Mouse (Mus musculus): Measurements from ENCODE around the gene Wdr91. TPM values are rescaled to one million over a fixed set of nuclear protein-coding genes. Genes with fewer than 3 reads are reported as not detected.

Wdr91 gene
- polyA plus RNA-seq, 1 experiment from 2014 or later, result 12.9 TPM

DNA sequence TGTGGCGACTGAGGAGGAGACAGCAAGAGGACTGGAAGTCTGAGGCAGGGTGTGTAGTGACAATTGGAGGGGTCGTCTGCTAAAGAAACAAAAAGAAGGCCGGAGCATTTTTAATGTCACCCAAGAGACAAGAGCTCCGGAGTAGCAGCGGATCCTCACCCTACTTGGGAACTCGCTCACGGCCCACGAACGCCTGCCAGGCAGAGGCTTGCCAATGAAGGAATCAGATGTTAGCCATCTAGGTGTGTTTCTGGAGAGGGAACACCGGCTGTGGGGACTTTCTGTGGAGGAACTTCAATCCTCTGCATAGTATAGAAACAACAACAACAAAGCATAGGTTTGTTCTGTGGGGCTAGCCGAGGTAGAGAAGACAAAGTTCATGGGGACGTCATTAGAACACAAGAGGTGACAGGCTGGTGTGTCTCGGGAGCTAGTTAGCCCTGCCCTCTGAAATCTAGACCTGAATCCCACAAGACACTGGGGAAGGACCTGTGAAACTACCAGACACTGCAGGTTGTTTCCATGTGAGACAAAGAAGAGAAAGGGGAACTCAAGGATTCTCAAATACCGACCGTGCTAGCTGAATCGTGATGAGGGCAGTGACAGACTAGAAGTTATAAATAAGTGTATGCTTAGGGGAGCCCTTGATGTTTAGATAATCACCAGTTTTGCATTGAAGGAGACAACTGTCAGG, 43.2 kb downstream of the Wdr91 start:
- no peak for DNase-seq (ENCODE audit: low spot score)
- Histone ChIP-seq H3K4me1 (replicated peaks; ENCODE audit: control insufficient read depth, insufficient read depth, low read length) (no peaks in the 10 kb centered on the region), H3K4me2 (ENCODE audit: low read depth, low read length, severe bottlenecking) (no peak overlapping the region), H3K4me3 (ENCODE audit: low read depth, low read length) (no peak overlapping the region), H3K9ac (ENCODE audit: low read length) (no peak overlapping the region), H3K27ac (ENCODE audit: low read depth, low read length) (no peak overlapping the region), H3K27me3 (ENCODE audit: control insufficient read depth, insufficient read depth, low read length) (no peaks in the 10 kb centered on the region), H3K36me3 (ENCODE audit: control insufficient read depth, insufficient read depth, low read length) (no peaks in the 10 kb centered on the region), H3K9me3 (ENCODE audit: control insufficient read depth, low read length) (no peaks in the 10 kb centered on the region)
- WGBS, result 83% methylated on average over 16 of the region's 16 CpGs
- ATAC-seq (replicated peaks; ENCODE audit: low FRiP score), result no peak

DNA sequence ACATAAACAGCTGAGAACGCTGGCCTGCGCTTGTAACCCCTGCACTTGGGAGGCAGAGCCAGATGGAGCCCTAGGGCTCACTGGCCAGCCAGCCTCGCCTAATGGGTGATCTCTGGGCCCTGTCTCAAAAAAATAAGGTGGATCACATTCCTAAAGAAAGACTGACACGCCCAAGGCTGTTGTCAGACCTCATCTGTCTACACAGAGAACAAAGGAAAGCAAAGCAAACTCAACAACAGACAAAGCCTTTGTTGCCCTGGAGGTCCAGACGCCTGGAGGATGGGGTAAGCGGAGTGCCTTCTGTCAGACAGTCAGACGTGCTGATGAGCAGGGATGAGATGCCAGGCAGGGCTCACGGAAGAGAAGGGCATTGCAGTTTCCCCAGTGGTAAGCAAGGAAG, 43.9 kb downstream of the Wdr91 start:
- no peak overlapping the region for H3K9ac ChIP-seq (ENCODE audit: low read length)
- DNase-seq (ENCODE audit: low spot score), result no peak
- H3K27ac ChIP-seq (ENCODE audit: low read depth, low read length), result no peak overlapping the region
- no peaks in the 10 kb centered on the region for H3K36me3 ChIP-seq (ENCODE audit: control insufficient read depth, insufficient read depth, low read length)
- H3K4me3 ChIP-seq (ENCODE audit: low read depth, low read length), result no peak overlapping the region
- no peaks in the 10 kb centered on the region for H3K27me3 ChIP-seq (ENCODE audit: control insufficient read depth, insufficient read depth, low read length)
- no peaks in the 10 kb centered on the region for H3K9me3 ChIP-seq (ENCODE audit: control insufficient read depth, low read length)
- no peak for ATAC-seq (replicated peaks; ENCODE audit: low FRiP score)
- no peak overlapping the region for H3K4me2 ChIP-seq (ENCODE audit: low read depth, low read length, severe bottlenecking)
- 54% methylated on average over 8 of the region's 8 CpGs for WGBS
- H3K4me1 ChIP-seq (replicated peaks; ENCODE audit: control insufficient read depth, insufficient read depth, low read length), result no peaks in the 10 kb centered on the region

DNA sequence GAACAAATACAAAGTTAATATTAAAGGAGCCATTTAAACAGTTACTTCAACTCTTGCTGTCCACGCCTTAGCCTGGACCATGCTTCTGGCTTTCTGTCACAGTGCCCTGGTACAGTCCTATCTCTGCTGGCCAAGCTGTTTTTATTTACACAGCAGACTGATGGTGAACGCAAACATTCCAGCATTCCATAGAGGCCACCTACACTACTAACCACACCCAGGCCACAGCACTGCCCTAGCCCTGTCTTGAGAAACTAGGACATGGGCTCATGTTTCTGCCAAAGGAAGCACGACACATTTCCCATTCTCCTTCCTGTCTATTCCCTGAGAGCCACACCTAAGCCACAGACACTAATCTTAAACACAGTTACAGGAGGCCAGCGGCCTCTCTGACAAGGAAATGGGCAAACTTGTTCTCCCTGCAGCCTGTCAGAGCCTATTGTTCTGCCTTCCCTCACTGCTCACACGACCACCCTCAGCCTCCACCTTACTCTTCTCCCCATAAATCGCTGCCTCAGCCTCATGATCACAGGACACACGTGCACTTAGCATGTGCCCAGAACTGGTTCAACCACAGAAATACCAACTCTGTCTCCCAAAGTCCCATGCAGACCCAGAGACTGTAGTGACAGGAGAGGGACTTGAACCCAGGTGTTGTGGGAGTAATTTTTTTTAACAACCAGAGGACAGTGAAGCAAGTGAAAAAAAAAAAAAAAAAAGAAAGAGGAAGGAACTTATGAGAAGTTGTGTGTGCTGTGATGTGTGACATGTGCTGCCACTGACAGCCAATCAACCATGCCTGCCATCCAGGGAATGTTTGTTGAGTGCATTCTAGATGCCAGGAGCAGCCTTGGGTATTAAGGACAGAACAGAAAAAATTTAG, 44.7 kb downstream of the Wdr91 start:
- no peak overlapping the region for H3K4me3 ChIP-seq (ENCODE audit: low read depth, low read length)
- H3K27me3 ChIP-seq (ENCODE audit: control insufficient read depth, insufficient read depth, low read length), result no peaks in the 10 kb centered on the region
- DNase-seq (ENCODE audit: low spot score) (no peak), ATAC-seq (replicated peaks; ENCODE audit: low FRiP score) (no peak)
- no peaks in the 10 kb centered on the region for H3K36me3 ChIP-seq (ENCODE audit: control insufficient read depth, insufficient read depth, low read length)
- H3K4me2 ChIP-seq (ENCODE audit: low read depth, low read length, severe bottlenecking), result no peak overlapping the region
- WGBS, result 74% methylated on average over 7 of the region's 7 CpGs
- H3K27ac ChIP-seq (ENCODE audit: low read depth, low read length), result no peak overlapping the region
- H3K9ac ChIP-seq (ENCODE audit: low read length), result no peak overlapping the region
- no peaks in the 10 kb centered on the region for H3K4me1 ChIP-seq (replicated peaks; ENCODE audit: control insufficient read depth, insufficient read depth, low read length)
- H3K9me3 ChIP-seq (ENCODE audit: control insufficient read depth, low read length), result no peaks in the 10 kb centered on the region

DNA sequence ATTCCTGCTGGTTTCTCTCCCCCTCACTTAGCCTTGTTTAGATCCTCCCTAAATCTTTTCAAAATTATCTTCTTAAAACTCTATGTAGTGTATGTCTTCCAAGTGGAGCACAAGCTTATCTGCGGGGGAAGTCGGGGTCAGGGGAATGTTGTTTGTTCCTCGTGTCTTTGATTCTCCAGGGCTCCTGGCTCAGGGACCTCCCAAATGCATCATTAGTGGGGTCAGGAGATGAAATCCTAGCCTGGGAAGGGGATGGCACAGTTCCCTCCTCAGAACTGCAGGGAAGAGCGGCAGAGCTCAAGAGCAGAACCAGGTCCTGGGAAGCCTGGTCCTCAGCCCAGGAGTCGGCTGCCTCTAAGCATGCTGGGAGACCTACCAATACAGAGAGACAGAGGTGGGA, 45.5 kb downstream of the Wdr91 start:
- no peak overlapping the region for H3K4me3 ChIP-seq (ENCODE audit: low read depth, low read length)
- no peaks in the 10 kb centered on the region for H3K27me3 ChIP-seq (ENCODE audit: control insufficient read depth, insufficient read depth, low read length)
- no peaks in the 10 kb centered on the region for H3K36me3 ChIP-seq (ENCODE audit: control insufficient read depth, insufficient read depth, low read length)
- no peak overlapping the region for H3K9ac ChIP-seq (ENCODE audit: low read length)
- H3K27ac ChIP-seq (ENCODE audit: low read depth, low read length), result no peak overlapping the region
- DNase-seq (ENCODE audit: low spot score) (no peak), ATAC-seq (replicated peaks; ENCODE audit: low FRiP score) (no peak)
- 73% methylated on average over 5 of the region's 5 CpGs for WGBS
- H3K4me1 ChIP-seq (replicated peaks; ENCODE audit: control insufficient read depth, insufficient read depth, low read length), result no peaks in the 10 kb centered on the region
- no peak overlapping the region for H3K4me2 ChIP-seq (ENCODE audit: low read depth, low read length, severe bottlenecking)
- no peaks in the 10 kb centered on the region for H3K9me3 ChIP-seq (ENCODE audit: control insufficient read depth, low read length)

DNA sequence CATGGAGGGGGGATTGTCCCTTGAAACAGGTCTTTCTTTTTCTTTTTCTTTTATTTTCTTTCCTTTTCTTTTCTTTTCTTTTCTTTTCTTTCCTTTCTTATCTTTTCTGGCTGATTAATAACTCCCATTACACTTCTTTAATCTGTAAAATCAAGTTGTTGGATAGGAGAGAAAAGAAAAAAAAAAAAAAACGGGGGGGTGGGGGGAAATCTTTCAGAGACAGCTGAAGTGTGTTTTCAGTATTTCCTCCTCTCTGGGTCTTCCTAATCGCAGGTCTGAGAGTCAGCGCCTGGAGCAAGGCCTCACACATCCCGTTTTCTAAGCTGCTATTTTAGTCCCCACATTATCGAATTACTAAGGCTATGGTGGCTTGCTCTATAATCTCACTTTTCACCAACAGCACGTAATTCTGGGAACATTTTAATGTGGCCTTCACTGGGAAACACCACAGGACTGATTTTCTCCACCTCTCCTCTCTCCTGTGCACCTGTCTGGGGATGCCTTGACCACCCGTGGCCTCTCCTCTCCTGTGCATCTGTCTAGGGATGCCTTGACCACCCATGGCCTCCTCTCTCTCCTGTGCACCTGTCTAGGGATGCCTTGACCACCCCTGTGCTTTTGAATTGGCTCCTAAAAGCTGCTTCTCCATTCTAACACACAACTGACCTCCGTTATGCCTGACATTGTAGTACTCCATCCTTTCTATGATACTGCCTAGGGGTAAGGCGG, 46.7 kb downstream of the Wdr91 start:
- ATAC-seq (replicated peaks; ENCODE audit: low FRiP score) (no peak), DNase-seq (ENCODE audit: low spot score) (no peak)
- Histone ChIP-seq H3K4me1 (replicated peaks; ENCODE audit: control insufficient read depth, insufficient read depth, low read length) (no peaks in the 10 kb centered on the region), H3K9ac (ENCODE audit: low read length) (no peak overlapping the region), H3K27me3 (ENCODE audit: control insufficient read depth, insufficient read depth, low read length) (no peaks in the 10 kb centered on the region), H3K27ac (ENCODE audit: low read depth, low read length) (no peak overlapping the region), H3K9me3 (ENCODE audit: control insufficient read depth, low read length) (no peaks in the 10 kb centered on the region), H3K4me2 (ENCODE audit: low read depth, low read length, severe bottlenecking) (no peak overlapping the region), H3K4me3 (ENCODE audit: low read depth, low read length) (no peak overlapping the region), H3K36me3 (ENCODE audit: control insufficient read depth, insufficient read depth, low read length) (no peaks in the 10 kb centered on the region)
- 70% methylated on average over 9 of the region's 9 CpGs for WGBS

DNA sequence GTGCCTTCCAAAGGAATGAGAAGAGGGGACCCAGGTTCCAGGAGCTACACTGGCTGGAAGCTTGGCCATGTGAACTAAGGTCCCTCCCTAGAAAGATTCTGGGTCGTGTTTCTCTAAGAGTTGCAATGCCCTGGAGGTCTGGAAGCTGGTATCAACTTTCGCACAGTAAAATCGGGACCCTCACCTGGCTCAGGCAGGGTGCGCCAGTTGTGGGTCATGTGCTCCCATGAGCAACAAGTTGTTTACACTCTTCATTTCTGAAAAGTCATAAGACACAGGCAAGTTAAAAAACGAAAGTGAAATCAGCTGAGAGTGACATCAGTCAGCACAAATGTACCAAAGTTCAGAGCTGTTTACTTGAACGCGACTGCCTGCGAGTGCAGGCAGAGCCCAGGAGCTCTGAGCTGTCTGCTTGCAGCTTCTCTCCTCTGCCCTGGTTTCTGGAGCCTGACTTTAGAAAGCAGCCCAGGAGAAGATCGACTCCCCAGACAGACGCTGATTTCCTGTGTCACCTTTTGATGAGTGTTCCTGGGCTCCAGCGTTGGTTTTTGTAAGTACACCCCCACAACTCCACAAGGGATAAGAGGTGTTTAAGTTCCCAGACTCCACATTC, 47.8 kb downstream of the Wdr91 start, which contains the start of gene Tmem140:
Gene Tmem140, plus strand, starts transcription at position 356 of the 613 bp plus-strand sequence.
- Histone ChIP-seq H3K9ac (ENCODE audit: low read length) (no peak within 1 kb of the TSS), H3K36me3 (ENCODE audit: control insufficient read depth, insufficient read depth, low read length) (no peaks in the 10 kb centered on the region), H3K4me2 (ENCODE audit: low read depth, low read length, severe bottlenecking) (no peak within 1 kb of the TSS), H3K4me3 (ENCODE audit: low read depth, low read length) (no peak within 1 kb of the TSS), H3K9me3 (ENCODE audit: control insufficient read depth, low read length) (no peaks in the 10 kb centered on the region), H3K4me1 (replicated peaks; ENCODE audit: control insufficient read depth, insufficient read depth, low read length) (no peaks in the 10 kb centered on the region), H3K27ac (ENCODE audit: low read depth, low read length) (no peak within 1 kb of the TSS), H3K27me3 (ENCODE audit: control insufficient read depth, insufficient read depth, low read length) (no peaks in the 10 kb centered on the region)
- ATAC-seq (replicated peaks; ENCODE audit: low FRiP score), result no peak
- no peak for DNase-seq (ENCODE audit: low spot score)
- 63% methylated on average over 11 of the region's 11 CpGs for WGBS

DNA sequence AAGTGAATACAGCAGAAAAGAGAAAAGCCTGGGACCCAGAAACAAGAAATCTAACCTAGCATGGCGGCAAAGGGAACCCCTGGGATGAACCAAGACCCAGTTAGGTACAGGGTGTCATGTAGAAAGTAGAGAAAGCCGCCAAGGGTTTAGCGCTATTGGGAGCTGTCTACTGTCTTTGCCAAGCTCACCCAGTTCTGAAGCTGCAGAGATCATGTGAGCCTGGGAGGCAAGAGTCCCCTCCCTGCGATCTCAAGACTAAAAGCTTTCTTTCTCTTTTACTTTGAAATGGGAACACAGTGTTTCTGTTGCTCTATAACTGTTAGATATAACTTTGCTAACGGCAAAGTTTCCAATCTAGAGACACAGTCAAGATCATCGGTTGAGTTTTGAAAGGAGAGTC, 48.3 kb downstream of the Wdr91 start:
- no peak overlapping the region for H3K27ac ChIP-seq (ENCODE audit: low read depth, low read length)
- no peak for ATAC-seq (replicated peaks; ENCODE audit: low FRiP score)
- 93% methylated on average over 6 of the region's 6 CpGs for WGBS

DNA sequence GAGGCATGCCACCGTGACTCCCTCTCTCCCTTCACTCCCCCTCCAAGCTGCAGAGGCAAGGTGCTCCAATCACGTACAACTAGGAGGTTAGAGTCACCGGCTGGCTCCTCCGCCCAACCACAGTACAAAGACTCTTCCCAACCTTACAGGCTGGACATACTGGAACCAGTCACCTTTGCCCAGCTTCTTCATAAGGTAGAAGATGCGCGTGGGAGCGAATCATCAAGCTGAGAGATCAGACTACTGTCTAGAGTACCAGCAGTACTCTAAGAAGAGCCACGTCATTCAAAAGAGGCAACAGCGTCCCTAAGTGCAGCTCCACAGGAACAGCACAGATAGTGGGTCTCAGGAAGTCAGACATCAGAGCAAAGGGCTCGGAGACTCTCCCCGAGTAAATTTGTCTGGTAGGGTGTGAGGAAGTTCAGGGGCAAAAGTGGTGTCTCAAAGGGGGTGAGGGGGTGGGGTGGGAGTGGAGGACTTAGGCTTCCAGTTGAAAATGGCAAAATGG, 49.1 kb downstream of the Wdr91 start:
- no peak overlapping the region for H3K27ac ChIP-seq (ENCODE audit: low read depth, low read length)
- WGBS, result 90% methylated on average over 11 of the region's 11 CpGs

More for the DNA sequence above, 48.3 kb downstream of the Wdr91 start:
- H3K4me1 ChIP-seq (replicated peaks; ENCODE audit: control insufficient read depth, insufficient read depth, low read length), result no peaks in the 10 kb centered on the region
- no peak for DNase-seq (ENCODE audit: low spot score)
- H3K9me3 ChIP-seq (ENCODE audit: control insufficient read depth, low read length), result no peaks in the 10 kb centered on the region
- H3K27me3 ChIP-seq (ENCODE audit: control insufficient read depth, insufficient read depth, low read length), result no peaks in the 10 kb centered on the region
- no peak overlapping the region for H3K4me2 ChIP-seq (ENCODE audit: low read depth, low read length, severe bottlenecking)
- no peak overlapping the region for H3K4me3 ChIP-seq (ENCODE audit: low read depth, low read length)
- no peaks in the 10 kb centered on the region for H3K36me3 ChIP-seq (ENCODE audit: control insufficient read depth, insufficient read depth, low read length)
- H3K9ac ChIP-seq (ENCODE audit: low read length), result no peak overlapping the region

More for the DNA sequence above, 49.1 kb downstream of the Wdr91 start:
- Histone ChIP-seq H3K36me3 (ENCODE audit: control insufficient read depth, insufficient read depth, low read length) (no peaks in the 10 kb centered on the region), H3K9me3 (ENCODE audit: control insufficient read depth, low read length) (no peaks in the 10 kb centered on the region), H3K27me3 (ENCODE audit: control insufficient read depth, insufficient read depth, low read length) (no peaks in the 10 kb centered on the region), H3K9ac (ENCODE audit: low read length) (no peak overlapping the region), H3K4me1 (replicated peaks; ENCODE audit: control insufficient read depth, insufficient read depth, low read length) (no peaks in the 10 kb centered on the region), H3K4me2 (ENCODE audit: low read depth, low read length, severe bottlenecking) (no peak overlapping the region), H3K4me3 (ENCODE audit: low read depth, low read length) (no peak overlapping the region)
- ATAC-seq (replicated peaks; ENCODE audit: low FRiP score) (no peak), DNase-seq (ENCODE audit: low spot score) (no peak)

Data from forebrain, embryonic 11.5 days (tissue).